Mouse (Mus musculus) CH12.LX (cell line): ENCODE data around the gene Myrf. TPM values are rescaled to one million over a fixed set of nuclear protein-coding genes. Genes with fewer than 3 reads are reported as not detected.

ENCODE experiments used
- DNase-seq: peaks from one replicate; pipeline ENCODE4 v3.0.0-alpha.2; 2013; ENCODE audit errors: extremely low read depth
- H3K27ac ChIP-seq: 2 replicates; pipeline ENCODE4 v1.5.1; 2012; ENCODE audit warnings: low read depth, mild to moderate bottlenecking, control low read depth, moderate library complexity; ENCODE audit not compliant: insufficient read depth
- H3K27me3 ChIP-seq: replicated peaks from 2 replicates; pipeline ENCODE3; 2012; ENCODE audit warnings: inconsistent platforms
- H3K36me3 ChIP-seq, 2 experiments: replicated peaks in 1 of 2; 2 replicates each; pipeline versions ENCODE3 to v1.6.1; 2012; ENCODE audit warnings: inconsistent platforms in 1 of 2, low read length in 1 of 2, mild to moderate bottlenecking in 1 of 2, mixed read lengths in 1 of 2, moderate library complexity in 1 of 2; ENCODE audit not compliant: control insufficient read depth in 1 of 2, insufficient read depth in 1 of 2
- H3K4me1 ChIP-seq, 2 experiments: 2 replicates each; pipeline ENCODE4 v1.6.1; 2012; ENCODE audit warnings: inconsistent platforms in 1 of 2, moderate library complexity in 1 of 2; ENCODE audit not compliant: insufficient read depth in 2 of 2, control insufficient read depth in 1 of 2
- H3K4me2 ChIP-seq: 2 replicates; pipeline ENCODE4 v1.6.1; 2012; ENCODE audit warnings: low read depth, mild to moderate bottlenecking, control low read depth; ENCODE audit not compliant: poor library complexity, insufficient read depth, severe bottlenecking
- H3K4me3 ChIP-seq, 3 experiments: fragments of 150-350 bp in 1 of 3; sonication (generic) in 1 of 3; replicated peaks in 1 of 3; 2 replicates each; pipeline versions ENCODE3 to v1.5.1; 2011 to 2012; ENCODE audit warnings: low read depth in 2 of 3, low read length in 2 of 3, mild to moderate bottlenecking in 2 of 3, moderate library complexity in 2 of 3, control low read depth in 1 of 3, improper control_type of control experiment in 1 of 3, inconsistent platforms in 1 of 3, mixed read lengths in 1 of 3; ENCODE audit not compliant: poor library complexity in 1 of 3
- H3K79me2 ChIP-seq: replicated peaks from 2 replicates; pipeline ENCODE4 v1.6.1; 2012; ENCODE audit warnings: mild to moderate bottlenecking, moderate library complexity; ENCODE audit not compliant: control insufficient read depth, poor library complexity, insufficient read depth, severe bottlenecking; ENCODE audit errors: extremely low read depth
- H3K9ac ChIP-seq: 2 replicates; pipeline ENCODE4 v1.6.1; 2012; ENCODE audit warnings: low read depth, mild to moderate bottlenecking, control low read depth, moderate library complexity; ENCODE audit not compliant: insufficient read depth
- H3K9me3 ChIP-seq: replicated peaks from 2 replicates; pipeline ENCODE3; 2012; ENCODE audit warnings: low read length, inconsistent platforms, mixed read lengths
- BHLHE40 ChIP-seq: IDR thresholded peaks from 2 replicates; pipeline ENCODE4 v1.6.1; 2011; ENCODE audit warnings: mild to moderate bottlenecking, low read depth, low read length, improper control_type of control experiment
- CHD2 ChIP-seq: IDR thresholded peaks from 2 replicates; pipeline ENCODE4 v1.6.1; 2011; ENCODE audit warnings: low read length, improper control_type of control experiment
- E2F4 ChIP-seq: IDR thresholded peaks from 2 replicates; pipeline ENCODE4 v1.6.1; 2011; ENCODE audit warnings: low read depth, low read length, improper control_type of control experiment; ENCODE audit not compliant: insufficient replicate concordance
- ELF1 ChIP-seq: IDR thresholded peaks from 2 replicates; pipeline ENCODE4 v1.6.1; 2014; ENCODE audit warnings: low read depth, mild to moderate bottlenecking, inconsistent platforms, low read length, improper control_type of control experiment
- ETS1 ChIP-seq: conservative IDR thresholded peaks from 2 replicates; pipeline ENCODE4 v1.6.1; 2012; ENCODE audit warnings: low read depth, mild to moderate bottlenecking, inconsistent platforms, low read length, improper control_type of control experiment, moderate library complexity
- JUN ChIP-seq: IDR thresholded peaks from 2 replicates; pipeline ENCODE4 v1.6.1; 2011; ENCODE audit warnings: low read depth, mild to moderate bottlenecking, low read length, improper control_type of control experiment, moderate library complexity; ENCODE audit not compliant: insufficient read depth
- JUND ChIP-seq: conservative IDR thresholded peaks from 2 replicates; pipeline ENCODE4 v1.6.1; 2011; ENCODE audit warnings: low read depth, low read length, improper control_type of control experiment
- MAFK ChIP-seq: IDR thresholded peaks from 2 replicates; pipeline ENCODE4 v1.6.1; 2011; ENCODE audit warnings: low read length, improper control_type of control experiment; ENCODE audit not compliant: insufficient replicate concordance
- MAX ChIP-seq: IDR thresholded peaks from 2 replicates; pipeline ENCODE4 v1.6.1; 2011; ENCODE audit warnings: low read length, improper control_type of control experiment
- MEF2A ChIP-seq: IDR thresholded peaks from 2 replicates; pipeline ENCODE4 v1.6.1; 2014; ENCODE audit warnings: low read depth, mild to moderate bottlenecking, inconsistent platforms, low read length, improper control_type of control experiment, borderline replicate concordance
- MYC ChIP-seq: IDR thresholded peaks from 2 replicates; pipeline ENCODE4 v1.6.1; 2011; ENCODE audit warnings: low read depth, mild to moderate bottlenecking, improper control_type of control experiment, low read length
- PAX5 ChIP-seq: IDR thresholded peaks from 2 replicates; pipeline ENCODE4 v1.6.1; 2012; ENCODE audit warnings: low read length, inconsistent platforms, mixed read lengths
- POLR2AphosphoS2 ChIP-seq: IDR thresholded peaks from 2 replicates; pipeline ENCODE4 v1.6.1; 2011; ENCODE audit warnings: low read depth, low read length, improper control_type of control experiment
- SMC3 ChIP-seq: IDR thresholded peaks from 2 replicates; pipeline ENCODE4 v1.6.1; 2011; ENCODE audit warnings: low read depth, low read length, improper control_type of control experiment
- TBP ChIP-seq: conservative IDR thresholded peaks from 2 replicates; pipeline ENCODE4 v1.6.1; 2011; ENCODE audit warnings: low read depth, low read length, improper control_type of control experiment
- UBTF ChIP-seq: IDR thresholded peaks from 2 replicates; pipeline ENCODE4 v1.6.1; 2012; ENCODE audit warnings: low read depth, mild to moderate bottlenecking, inconsistent platforms, low read length, improper control_type of control experiment, moderate library complexity
- USF2 ChIP-seq: conservative IDR thresholded peaks from 2 replicates; pipeline ENCODE4 v1.6.1; 2011; ENCODE audit warnings: low read depth, low read length, improper control_type of control experiment
- ZMIZ1 ChIP-seq: IDR thresholded peaks from 2 replicates; pipeline ENCODE4 v1.6.1; 2012; ENCODE audit warnings: low read depth, mild to moderate bottlenecking, inconsistent platforms, low read length, improper control_type of control experiment
- dilution Hi-C: fragments of 300-500 bp; cut with MboI; formaldehyde crosslinking; loops from 2 replicates; pipeline ENCODE4 v1.14.3; 2020; ENCODE audit warnings: low sequenced_read_pairs; ENCODE audit not compliant: extremely low pct_unique_long_range_greater_than_20kb, extremely low pct_ligation_motif_present
- in situ Hi-C: fragments of 300-500 bp; cut with MboI; formaldehyde crosslinking; loops from 3 replicates; pipeline ENCODE4 v1.14.3; 2019; ENCODE audit warnings: low sequenced_read_pairs, low pct_ligation_motif_present, low pct_unique_long_range_greater_than_20kb, mixed read lengths
- polyA plus RNA-seq: library from polyadenylated mRNA; unstranded; fragments of >175 nt; gene quantifications from 2 replicates; pipeline ENCODE4 v1.2.1, GENCODE M21; 2012; ENCODE audit warnings: low read depth; ENCODE audit not compliant: insufficient read length
- total RNA-seq, 2 experiments: library from RNA; depleted of rRNA; stranded (reverse); fragments of 300-350 nt in 1 of 2; fragments of >200 nt in 1 of 2; gene quantifications; 2 replicates each; pipeline ENCODE4 v1.2.3; 2012 to 2014

Myrf gene
- total and polyA plus RNA-seq, 3 experiments, result 0.10 to 0.13 TPM; not detected in 1

DNA sequence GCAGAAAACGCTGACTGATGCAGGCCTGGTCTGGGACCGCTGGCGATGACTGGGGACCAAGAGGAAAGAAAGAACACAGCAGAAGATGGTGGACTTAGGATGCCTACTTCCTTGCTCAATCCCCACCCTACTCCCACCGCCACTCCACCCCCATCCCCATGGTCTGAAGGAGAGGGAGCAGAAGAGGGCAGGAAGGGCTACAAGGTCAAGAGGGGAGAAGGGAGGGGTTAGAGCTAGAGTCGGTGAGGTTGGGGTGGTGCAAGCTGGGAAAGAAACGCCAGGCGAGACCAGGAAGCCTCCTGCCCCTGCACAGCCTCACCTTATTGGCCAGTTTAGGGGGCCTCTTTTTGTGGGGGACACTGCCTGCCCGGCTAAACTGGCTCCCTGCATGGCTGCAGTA is 24.4 kb downstream of the Myrf start:
- H3K4me1 ChIP-seq, result peaks cover 0 to 4% of the 10 kb centered on the region in 2 experiments; a peak in 2 of 4 replicates
- TF ChIP-seq PAX5, result no peak
- TF ChIP-seq E2F4, result no peak
- no peak for TF ChIP-seq MAFK
- TF ChIP-seq, all 38 proteins: peak for 0
- no peak overlapping the region for H3K27ac ChIP-seq
- H3K9me3 ChIP-seq, result no peaks in the 10 kb centered on the region
- no peak overlapping the region for H3K4me3 ChIP-seq
- in situ Hi-C loops (no loop called here), dilution Hi-C loops (no loop called here)
- no peak for DNase-seq
- H3K4me2 ChIP-seq, result no peak overlapping the region
- H3K27me3 ChIP-seq, result peaks cover 15% of the 10 kb centered on the region
- H3K36me3 ChIP-seq, result peaks cover 6 to 26% of the 10 kb centered on the region in 2 experiments
- no peaks in the 10 kb centered on the region for H3K79me2 ChIP-seq
- no peak overlapping the region for H3K9ac ChIP-seq

DNA sequence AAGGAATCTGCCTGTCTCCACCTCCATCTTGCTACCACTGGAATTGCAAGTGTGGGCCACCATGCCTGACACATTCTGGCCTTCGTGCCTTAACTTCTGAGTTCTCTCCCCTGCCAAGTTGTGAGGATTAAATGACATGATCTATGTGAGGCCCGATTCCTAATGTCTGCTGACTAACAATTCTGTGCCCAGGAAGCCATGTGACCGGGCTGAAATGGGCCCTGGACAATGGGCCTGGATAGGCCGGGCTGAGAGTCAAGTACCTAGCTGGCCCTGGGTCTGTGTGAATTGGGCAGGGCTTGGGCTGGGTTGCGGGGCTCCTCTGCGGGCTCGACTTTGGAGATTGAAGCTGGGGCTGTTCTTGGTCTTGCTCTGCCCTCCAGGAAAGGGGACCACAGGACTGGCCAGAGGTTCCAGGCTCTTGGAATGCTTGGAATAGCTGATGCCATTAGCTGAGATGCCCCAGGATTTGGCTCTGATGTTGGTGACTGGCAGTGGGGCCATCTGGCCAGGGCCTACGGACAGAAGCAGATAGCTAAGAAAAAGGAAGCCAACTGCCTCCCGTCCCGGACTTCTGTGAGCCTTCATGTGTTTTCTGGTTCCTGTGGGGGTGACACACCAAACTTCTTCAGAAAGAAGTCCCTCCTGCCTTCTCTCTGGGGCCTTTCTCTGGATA is 26.6 kb downstream of the Myrf start:
- in situ Hi-C loops, result no loop called here
- no peak for TF ChIP-seq JUN
- no peak for TF ChIP-seq MYC
- no peak for TF ChIP-seq ZMIZ1
- TF ChIP-seq PAX5, result no peak
- TF ChIP-seq BHLHE40, result no peak
- no peak for TF ChIP-seq POLR2AphosphoS2
- no peak for TF ChIP-seq CHD2
- no peak for TF ChIP-seq ETS1
- DNase-seq, result no peak
- no peaks in the 10 kb centered on the region for H3K79me2 ChIP-seq
- no peak overlapping the region for H3K4me3 ChIP-seq
- H3K4me2 ChIP-seq, result no peak overlapping the region
- H3K36me3 ChIP-seq, result peaks cover 25 to 48% of the 10 kb centered on the region in 2 experiments
- H3K27me3 ChIP-seq, result peaks cover 11% of the 10 kb centered on the region
- H3K27ac ChIP-seq, result no peak overlapping the region
- no peaks in the 10 kb centered on the region for H3K9me3 ChIP-seq
- no peaks in the 10 kb centered on the region for H3K4me1 ChIP-seq
- H3K9ac ChIP-seq, result no peak overlapping the region
- dilution Hi-C loops, result no loop called here

DNA sequence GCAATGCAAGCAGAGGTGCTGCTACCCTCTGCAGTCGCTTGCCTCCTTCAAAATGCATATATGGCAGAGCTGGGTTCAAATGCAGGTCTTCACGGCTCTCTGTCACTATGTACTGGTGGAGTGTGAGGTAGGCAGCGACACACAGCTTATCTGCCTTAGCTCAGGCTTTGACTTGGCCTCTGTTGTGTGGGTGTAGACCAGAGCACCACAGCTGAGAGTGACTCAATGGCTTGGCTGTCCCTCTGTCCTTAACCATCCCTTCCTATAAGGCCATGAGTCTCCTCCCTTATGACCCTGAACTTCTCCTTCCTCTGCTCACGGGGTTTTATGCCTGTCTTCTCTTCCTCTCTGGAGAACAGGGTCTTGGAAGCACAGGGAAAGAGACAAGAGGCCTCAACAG is 29.7 kb downstream of the Myrf start:
- H3K36me3 ChIP-seq, result peaks cover 51 to 78% of the 10 kb centered on the region in 2 experiments
- dilution Hi-C loops, result no loop called here

More for the DNA sequence above, 29.7 kb downstream of the Myrf start:
- H3K27ac ChIP-seq, result no peak overlapping the region
- no peaks in the 10 kb centered on the region for H3K9me3 ChIP-seq
- DNase-seq, result no peak
- no peaks in the 10 kb centered on the region for H3K27me3 ChIP-seq
- no peak overlapping the region for H3K4me2 ChIP-seq
- no peaks in the 10 kb centered on the region for H3K79me2 ChIP-seq
- TF ChIP-seq JUND (no peak), BHLHE40 (no peak), MAX (no peak), USF2 (no peak), E2F4 (no peak), UBTF (no peak), TBP (no peak), MEF2A (no peak), MAFK (no peak), ELF1 (no peak), JUN (no peak), SMC3 (no peak)
- H3K4me3 ChIP-seq, result no peak overlapping the region
- H3K4me1 ChIP-seq, result no peaks in the 10 kb centered on the region; a peak in 1 of 4 replicates
- in situ Hi-C loops, result no loop called here
- H3K9ac ChIP-seq, result no peak overlapping the region
